Mouse (Mus musculus) stomach, postnatal 0 days (tissue): ENCODE results near the gene Ppp2r5c. TPM values are rescaled to one million over a fixed set of nuclear protein-coding genes. Genes with fewer than 3 reads are reported as not detected.
A peak's percentile ranks its signal among the peaks of the same experiment; 100 is the strongest.

Experiments
- ATAC-seq: fragments of 200-750 bp; cut with Nextera tagmentation; 2 replicates; pipeline ENCODE4 v1.8.0; 2017; ENCODE audit not compliant: low FRiP score, low TSS enrichment
- DNase-seq: peaks from one replicate; pipeline ENCODE4 v3.0.0-alpha.2; 2016; ENCODE audit warnings: low spot score
- H3K27ac ChIP-seq: fragments of 300-500 bp; sonication (generic); replicated peaks from 2 replicates; pipeline ENCODE4 v1.5.1; 2014; ENCODE audit warnings: mild to moderate bottlenecking, control low read depth
- H3K27me3 ChIP-seq: fragments of 300-500 bp; sonication (generic); 2 replicates; pipeline ENCODE4 v1.6.1; 2014; ENCODE audit warnings: low read length; ENCODE audit not compliant: control insufficient read depth, insufficient read depth
- H3K36me3 ChIP-seq: fragments of 300-500 bp; sonication (generic); 2 replicates; pipeline ENCODE4 v1.6.1; 2014; ENCODE audit warnings: low read length, mixed read lengths; ENCODE audit not compliant: control insufficient read depth, insufficient read depth
- H3K4me1 ChIP-seq: fragments of 300-500 bp; sonication (generic); replicated peaks from 2 replicates; pipeline ENCODE4 v1.6.1; 2014; ENCODE audit warnings: antibody characterized with exemption; ENCODE audit not compliant: control insufficient read depth, insufficient read depth
- H3K4me2 ChIP-seq: fragments of 300-500 bp; sonication (generic); replicated peaks from 2 replicates; pipeline ENCODE4 v1.6.1; 2014; ENCODE audit warnings: low read depth, mild to moderate bottlenecking, control low read depth, moderate library complexity
- H3K4me3 ChIP-seq: fragments of 300-500 bp; sonication (generic); 2 replicates; pipeline ENCODE4 v1.5.1; 2014; ENCODE audit warnings: low read depth, low read length, control low read depth
- H3K9ac ChIP-seq: fragments of 300-500 bp; sonication (generic); 2 replicates; pipeline ENCODE4 v1.6.1; 2014; ENCODE audit warnings: mild to moderate bottlenecking, low read length, control low read depth, mixed read lengths
- H3K9me3 ChIP-seq: fragments of 300-500 bp; sonication (generic); 2 replicates; pipeline ENCODE4 v1.6.1; 2016; ENCODE audit warnings: low read length; ENCODE audit not compliant: control insufficient read depth
- CTCF ChIP-seq: IDR thresholded peaks from 2 replicates; pipeline ENCODE4 v1.5.1; 2016; ENCODE audit warnings: antibody characterized with exemption, low read depth, mild to moderate bottlenecking, moderate library complexity
- EP300 ChIP-seq: optimal IDR thresholded peaks from 2 replicates; pipeline ENCODE3; 2016; ENCODE audit warnings: antibody characterized with exemption
- WGBS: fragments of 180-500 bp; shearing (Covaris S2); extraction: QIAGEN DNeasy Blood & Tissue Kit; methylation state at CpG from one replicate; pipeline ENCODE4 v1.1.7; 2014; 5-methylcytosine and 5-hydroxymethylcytosine counted together
- polyA plus RNA-seq: library from polyadenylated mRNA; unstranded; fragments of >200 nt; fragmentation: Nextera tagmentation; extraction: Ambion mirVana; gene quantifications from 2 replicates; pipeline ENCODE4 v1.2.1, GENCODE M21; 2015

Ppp2r5c gene
- polyA plus RNA-seq, 1 experiment from 2014 or later, result 113 TPM

GRCm38 (mm10) chr12:110447306-110447705 is 386 bp downstream of the Ppp2r5c start:
- TF ChIP-seq CTCF, result no peak
- no peak for TF ChIP-seq EP300
- Histone ChIP-seq H3K9ac (peak overlapping the region; percentile 92), H3K9me3 (no peaks in the 10 kb centered on the region), H3K4me2 (peak overlapping the region; percentile 80), H3K27me3 (no peaks in the 10 kb centered on the region), H3K27ac (peak overlapping the region; percentile 90), H3K36me3 (no peaks in the 10 kb centered on the region; the same call in 1 of the 2 replicates), H3K4me1 (no peaks in the 10 kb centered on the region), H3K4me3 (peak overlapping the region; percentile 85)
- 0% methylated on average over 32 of the region's 39 CpGs for WGBS
- DNase-seq, result peak; percentile 71
- ATAC-seq, result peak; percentile 50

GRCm38 (mm10) chr12:110448767-110449166 is 1.8 kb downstream of the Ppp2r5c start:
- H3K4me1 ChIP-seq, result no peaks in the 10 kb centered on the region
- DNase-seq (no peak), ATAC-seq (no peak)
- TF ChIP-seq EP300, result no peak
- TF ChIP-seq CTCF, result no peak
- 87% methylated on average over 10 of the region's 10 CpGs for WGBS
- no peak overlapping the region for H3K4me3 ChIP-seq
- H3K36me3 ChIP-seq, result no peaks in the 10 kb centered on the region; the same call in 1 of the 2 replicates
- no peak overlapping the region for H3K9ac ChIP-seq
- no peak overlapping the region for H3K4me2 ChIP-seq
- H3K27ac ChIP-seq, result no peak overlapping the region
- no peaks in the 10 kb centered on the region for H3K27me3 ChIP-seq
- no peaks in the 10 kb centered on the region for H3K9me3 ChIP-seq

GRCm38 (mm10) chr12:110454223-110454622 is 7.3 kb downstream of the Ppp2r5c start:
- peak; percentile 81 for DNase-seq
- peak; percentile 95 for TF ChIP-seq CTCF
- TF ChIP-seq EP300, result no peak
- Histone ChIP-seq H3K9ac (no peak overlapping the region), H3K4me2 (no peak overlapping the region), H3K4me3 (no peak overlapping the region), H3K27me3 (no peaks in the 10 kb centered on the region), H3K9me3 (no peaks in the 10 kb centered on the region), H3K4me1 (no peaks in the 10 kb centered on the region), H3K36me3 (no peaks in the 10 kb centered on the region; the same call in 1 of the 2 replicates), H3K27ac (no peak overlapping the region)
- 10% methylated on average over 5 of the region's 5 CpGs for WGBS
- peak; percentile 95 for ATAC-seq

GRCm38 (mm10) chr12:110456024-110456423 is 9.1 kb downstream of the Ppp2r5c start:
- Histone ChIP-seq H3K27ac (no peak overlapping the region), H3K9me3 (no peaks in the 10 kb centered on the region), H3K4me3 (no peak overlapping the region), H3K36me3 (no peaks in the 10 kb centered on the region; the same call in 1 of the 2 replicates), H3K4me1 (no peaks in the 10 kb centered on the region), H3K9ac (no peak overlapping the region), H3K27me3 (no peaks in the 10 kb centered on the region), H3K4me2 (no peak overlapping the region)
- no peak for TF ChIP-seq EP300
- no peak for TF ChIP-seq CTCF
- 76% methylated on average over 7 of the region's 7 CpGs for WGBS
- DNase-seq (no peak), ATAC-seq (no peak)

- H3K36me3 ChIP-seq, result no peaks in the 10 kb centered on the region
- ATAC-seq, result no peak
- no peaks in the 10 kb centered on the region for H3K27me3 ChIP-seq
- no peak overlapping the region for H3K4me2 ChIP-seq
- no peak overlapping the region for H3K4me3 ChIP-seq
- H3K27ac ChIP-seq, result no peak overlapping the region
- H3K9ac ChIP-seq, result no peak overlapping the region
- H3K4me1 ChIP-seq, result no peaks in the 10 kb centered on the region
- WGBS, result 63% methylated on average over 6 of the region's 6 CpGs
- H3K9me3 ChIP-seq, result no peaks in the 10 kb centered on the region
- TF ChIP-seq CTCF, result no peak
- TF ChIP-seq EP300, result no peak
- no peak for DNase-seq
These were observed 11.7 kb downstream of the Ppp2r5c start for GRCm38 (mm10) chr12:110458667-110459066.

- no peak for DNase-seq
- no peak overlapping the region for H3K4me2 ChIP-seq
- no peaks in the 10 kb centered on the region for H3K36me3 ChIP-seq
- WGBS, result 81% methylated on average over 18 of the region's 18 CpGs
- H3K4me3 ChIP-seq, result no peak overlapping the region
- H3K9me3 ChIP-seq, result no peaks in the 10 kb centered on the region
- no peak for ATAC-seq
- H3K27me3 ChIP-seq, result no peaks in the 10 kb centered on the region
- H3K27ac ChIP-seq, result no peak overlapping the region
- H3K4me1 ChIP-seq, result no peaks in the 10 kb centered on the region
- H3K9ac ChIP-seq, result no peak overlapping the region
- TF ChIP-seq CTCF (no peak), EP300 (no peak)
These were observed 13.7 kb downstream of the Ppp2r5c start for GRCm38 (mm10) chr12:110460418-110461300.
